Mouse (Mus musculus) myocyte (in vitro differentiated cells): ENCODE measurements at regions not wholly inside any gene's neighbourhood (a gene's known extent, or its start where the extent isn't known, plus 50 kb on each side); places are given as distances from the start of the nearest gene placed in this dataset.
"Not testable (repeated sequence)": the region's sequence is repeated elsewhere in the genome, so short reads cannot be mapped to it uniquely, and the experiment has no call there.

Source experiments
- H3K27me3 ChIP-seq: one replicate; pipeline ENCODE4 v1.6.1; 2011; ENCODE audit not compliant: control insufficient read depth, insufficient read depth, insufficient read length
- H3K36me3 ChIP-seq: one replicate; pipeline ENCODE4 v1.6.1; 2011; ENCODE audit not compliant: control insufficient read depth, insufficient read depth
- H3K4me2 ChIP-seq: one replicate; pipeline ENCODE4 v1.6.1; 2011; ENCODE audit warnings: low read depth, control low read depth
- H3K4me3 ChIP-seq: one replicate; pipeline ENCODE4 v1.5.1; 2011; ENCODE audit warnings: mild to moderate bottlenecking, control low read depth, moderate library complexity
- H3K79me2 ChIP-seq: one replicate; pipeline ENCODE4 v1.6.1; 2011; ENCODE audit not compliant: control insufficient read depth, insufficient read depth
- H3ac ChIP-seq: one replicate; pipeline ENCODE4 v1.6.1; 2011; ENCODE audit not compliant: control insufficient read depth, insufficient read length

DNA sequence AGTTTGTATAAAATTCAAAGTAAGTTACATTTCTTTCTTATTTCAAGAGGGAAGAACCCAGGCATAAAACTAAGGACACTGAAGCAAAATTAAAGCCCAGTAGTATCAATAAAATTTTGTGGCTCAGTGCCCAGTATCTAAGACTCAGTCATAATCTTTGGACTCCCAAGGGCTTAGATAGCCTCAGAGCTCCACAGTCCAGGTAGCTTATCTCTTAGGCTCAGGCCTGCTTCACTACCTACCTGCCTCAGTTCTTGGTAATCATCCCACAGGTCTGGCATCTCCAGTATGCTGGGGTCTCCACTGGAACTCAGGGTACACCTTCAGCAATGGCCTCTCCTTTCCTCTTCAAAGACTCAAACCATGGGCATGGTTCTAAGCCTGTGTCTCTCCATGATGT, 530.3 kb downstream of the Dad1 start:
- not testable (repeated sequence) for H3K27me3 ChIP-seq, H3ac ChIP-seq, H3K4me3 ChIP-seq, H3K4me2 ChIP-seq, H3K36me3 ChIP-seq, H3K79me2 ChIP-seq

DNA sequence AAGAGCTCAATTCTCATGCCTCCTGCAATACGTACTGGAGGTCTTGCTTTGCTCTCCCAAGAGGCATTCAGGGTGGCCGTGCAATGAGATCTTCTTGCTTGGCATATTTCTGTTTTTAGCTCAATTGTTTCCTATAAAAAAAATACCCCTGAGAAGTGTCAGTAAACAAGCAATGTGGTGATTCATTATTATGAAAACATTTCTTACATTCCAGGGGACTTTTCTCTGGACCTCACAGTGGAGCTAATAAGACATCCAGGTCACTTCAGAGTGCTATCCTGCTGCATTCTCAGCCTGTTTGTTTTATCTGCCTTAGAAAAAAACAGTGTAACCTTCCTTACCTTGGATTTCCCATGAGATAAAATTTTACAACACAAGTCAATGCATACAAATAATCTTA, 532.0 kb downstream of the Dad1 start:
- not testable (repeated sequence) for H3K27me3 ChIP-seq, H3K4me3 ChIP-seq, H3K4me2 ChIP-seq, H3K79me2 ChIP-seq, H3K36me3 ChIP-seq, H3ac ChIP-seq

DNA sequence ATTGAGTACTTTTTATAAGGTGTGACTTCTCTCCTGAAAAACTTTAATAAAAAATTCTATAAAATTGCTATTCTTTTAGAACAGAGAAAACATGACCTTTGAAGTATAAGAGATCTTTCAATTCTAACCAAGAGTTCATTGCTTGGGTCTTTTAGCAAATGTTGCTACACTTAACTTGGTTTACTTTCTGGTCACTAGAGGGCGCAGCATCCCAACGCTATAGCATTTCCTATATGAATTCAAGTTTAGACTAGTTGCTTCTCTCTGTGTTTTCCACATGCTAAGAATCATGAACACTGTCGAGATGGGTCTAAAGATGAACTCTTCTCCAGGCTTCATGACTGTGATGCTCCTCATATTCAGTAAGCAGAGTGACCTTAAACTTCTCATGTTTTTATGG, 544.3 kb downstream of the Dad1 start:
- H3K4me2 ChIP-seq = not testable (repeated sequence)

DNA sequence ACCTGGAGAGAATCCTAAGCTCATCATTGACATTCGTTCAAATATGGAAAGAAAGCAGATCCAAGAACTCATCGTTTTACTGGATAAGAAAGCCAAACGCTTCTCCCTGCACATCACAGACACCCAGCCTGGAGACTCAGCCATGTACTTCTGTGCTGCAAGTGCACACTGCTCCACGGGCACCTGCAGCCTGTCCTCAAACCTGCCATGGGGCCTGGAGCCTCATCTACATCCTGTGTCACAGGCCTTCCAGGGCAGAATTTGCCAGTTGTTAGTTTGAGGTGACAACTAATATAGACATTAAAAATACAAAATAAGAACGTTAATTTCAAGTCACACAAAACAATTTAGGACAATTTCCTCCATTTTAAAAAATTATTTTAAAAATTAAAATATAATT, 549.6 kb downstream of the Dad1 start:
- H3K36me3 ChIP-seq, H3K4me3 ChIP-seq, H3K27me3 ChIP-seq, H3K79me2 ChIP-seq, H3ac ChIP-seq, H3K4me2 ChIP-seq: not testable (repeated sequence)

More for the DNA sequence above, 544.3 kb downstream of the Dad1 start:
- not testable (repeated sequence) for H3K4me3 ChIP-seq, H3K79me2 ChIP-seq, H3K27me3 ChIP-seq, H3K36me3 ChIP-seq, H3ac ChIP-seq

DNA sequence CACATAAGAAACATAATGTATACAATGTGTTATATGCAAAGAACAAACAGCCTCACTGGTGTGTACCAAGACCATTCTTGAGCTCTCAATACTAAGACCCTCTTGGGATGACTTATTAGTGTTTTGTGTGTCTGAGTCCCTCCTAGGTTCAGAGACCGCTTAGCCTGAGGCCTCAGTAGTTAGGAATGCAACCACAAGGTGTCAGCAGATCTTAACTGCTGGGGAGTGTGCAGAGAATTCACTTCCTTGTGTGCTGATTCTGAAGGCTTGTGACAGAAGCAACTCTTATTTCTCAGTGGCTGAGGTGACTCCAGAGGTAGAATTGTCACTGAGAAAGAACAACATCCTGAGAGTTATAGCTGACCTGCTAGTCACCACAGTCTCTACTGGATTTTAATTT, 550.3 kb downstream of the Dad1 start:
- H3K36me3 ChIP-seq, H3K79me2 ChIP-seq, H3K27me3 ChIP-seq, H3K4me3 ChIP-seq, H3K4me2 ChIP-seq, H3ac ChIP-seq: not testable (repeated sequence)

DNA sequence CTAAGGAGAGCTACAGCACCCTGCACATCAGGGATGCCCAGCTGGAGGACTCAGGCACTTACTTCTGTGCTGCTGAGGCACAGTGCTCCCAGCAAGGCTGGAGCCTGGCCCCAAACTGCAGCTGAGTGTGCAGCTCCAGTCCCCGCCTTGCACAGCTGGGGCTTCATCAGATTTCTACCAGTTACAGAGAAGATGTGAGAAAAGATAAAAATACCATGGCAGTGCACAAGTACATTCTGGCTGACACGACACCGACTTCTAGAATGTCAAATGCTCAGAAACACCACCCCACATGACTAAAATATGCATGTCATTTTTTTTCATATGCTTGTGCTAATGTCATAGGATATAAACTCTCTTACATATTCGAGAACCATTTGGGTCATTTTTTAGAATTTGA, 569.8 kb downstream of the Dad1 start:
- not testable (repeated sequence) for H3K4me2 ChIP-seq, H3K4me3 ChIP-seq, H3K36me3 ChIP-seq, H3K79me2 ChIP-seq, H3K27me3 ChIP-seq, H3ac ChIP-seq

DNA sequence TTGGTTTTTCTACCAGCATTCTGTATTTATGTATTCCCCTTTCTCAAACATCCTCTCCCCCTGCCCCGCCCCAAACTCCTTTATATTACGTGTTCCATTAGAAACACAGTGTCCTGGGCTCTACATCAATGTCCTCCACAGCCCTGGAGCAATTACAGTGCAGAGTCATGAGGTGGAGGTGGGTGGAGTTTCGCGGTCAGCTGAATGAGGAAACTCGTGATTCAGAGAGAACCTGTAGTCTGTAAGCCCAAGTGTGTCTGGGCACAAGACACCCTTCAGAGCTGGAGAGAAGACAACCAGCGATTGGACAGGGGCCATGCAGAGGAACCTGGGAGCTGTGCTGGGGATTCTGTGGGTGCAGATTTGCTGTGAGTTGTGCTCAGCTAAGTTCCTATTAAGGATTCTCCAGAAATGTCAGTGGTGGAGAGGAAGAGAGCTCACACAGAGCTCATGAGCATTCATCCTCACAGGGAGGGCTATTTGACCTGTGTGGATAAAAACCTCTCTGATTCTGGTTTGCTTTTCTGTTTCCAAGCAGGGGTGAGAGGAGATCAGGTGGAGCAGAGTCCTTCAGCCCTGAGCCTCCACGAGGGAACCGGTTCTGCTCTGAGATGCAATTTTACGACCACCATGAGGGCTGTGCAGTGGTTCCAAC, 570.4 kb downstream of the Dad1 start:
- not testable (repeated sequence) for H3K27me3 ChIP-seq, H3K4me2 ChIP-seq, H3K4me3 ChIP-seq, H3ac ChIP-seq, H3K79me2 ChIP-seq, H3K36me3 ChIP-seq

DNA sequence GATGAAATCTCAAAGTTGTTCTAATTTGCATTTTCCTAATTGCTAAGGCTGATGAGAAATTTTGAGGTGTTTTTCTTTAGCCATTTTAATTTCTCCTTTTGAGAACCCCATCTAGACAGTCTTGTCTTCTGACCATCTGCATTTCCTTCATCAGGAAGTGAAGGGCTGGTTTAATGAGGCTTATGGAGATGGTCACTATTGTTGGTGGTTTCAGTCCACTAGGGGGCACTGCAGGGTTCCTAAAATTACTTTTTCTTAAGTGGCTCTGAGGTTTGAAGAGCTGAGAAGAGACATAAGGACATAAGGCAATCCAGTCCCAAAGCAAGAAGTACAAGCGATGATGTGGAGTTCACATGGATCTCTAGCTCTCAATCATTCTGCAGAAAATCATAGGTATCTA, 571.2 kb downstream of the Dad1 start:
- not testable (repeated sequence) for H3K79me2 ChIP-seq, H3K27me3 ChIP-seq, H3K4me2 ChIP-seq, H3K4me3 ChIP-seq, H3ac ChIP-seq, H3K36me3 ChIP-seq

DNA sequence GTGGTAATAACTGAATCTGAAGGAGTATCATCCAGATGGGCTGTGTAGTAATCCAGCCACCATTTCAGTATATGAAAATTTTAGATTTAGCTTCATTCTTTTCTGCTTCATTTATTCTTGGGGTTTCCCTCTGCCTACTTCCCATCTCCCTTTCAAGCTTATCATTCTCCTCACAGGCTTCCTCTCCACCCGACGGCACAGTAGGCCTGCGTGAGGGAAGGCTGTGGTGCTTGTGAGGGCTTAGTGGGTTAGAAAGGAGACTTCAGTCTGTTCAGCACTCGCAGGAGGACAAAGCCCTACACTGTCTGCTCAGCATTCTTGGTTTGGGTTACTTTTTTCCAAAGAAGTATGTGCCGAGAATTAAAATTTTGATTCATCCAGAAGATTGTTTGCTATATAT, 572.6 kb downstream of the Dad1 start:
- H3K27me3 ChIP-seq, H3K79me2 ChIP-seq, H3ac ChIP-seq, H3K4me3 ChIP-seq, H3K36me3 ChIP-seq, H3K4me2 ChIP-seq: not testable (repeated sequence)

DNA sequence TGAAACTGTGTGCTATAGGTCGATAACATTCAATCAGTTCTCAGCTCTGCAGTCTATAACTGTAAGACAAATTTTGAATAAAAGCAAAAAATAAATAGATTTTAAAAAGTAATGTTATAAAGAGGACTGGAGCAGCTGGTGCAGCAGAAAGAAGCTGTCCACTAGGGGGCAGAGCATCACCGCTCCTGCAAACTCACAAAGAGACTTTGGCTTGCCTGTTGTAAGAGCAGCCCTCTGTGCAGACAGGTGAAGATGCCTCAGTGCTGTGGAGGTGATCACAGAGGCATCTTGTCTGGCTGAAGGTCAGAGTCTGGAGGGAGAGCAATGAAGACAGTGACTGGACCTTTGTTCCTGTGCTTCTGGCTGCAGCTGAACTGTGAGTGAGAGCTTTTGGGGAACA, 588.2 kb downstream of the Dad1 start:
- H3K4me3 ChIP-seq, H3K79me2 ChIP-seq, H3K4me2 ChIP-seq, H3K27me3 ChIP-seq, H3K36me3 ChIP-seq, H3ac ChIP-seq: not testable (repeated sequence)

DNA sequence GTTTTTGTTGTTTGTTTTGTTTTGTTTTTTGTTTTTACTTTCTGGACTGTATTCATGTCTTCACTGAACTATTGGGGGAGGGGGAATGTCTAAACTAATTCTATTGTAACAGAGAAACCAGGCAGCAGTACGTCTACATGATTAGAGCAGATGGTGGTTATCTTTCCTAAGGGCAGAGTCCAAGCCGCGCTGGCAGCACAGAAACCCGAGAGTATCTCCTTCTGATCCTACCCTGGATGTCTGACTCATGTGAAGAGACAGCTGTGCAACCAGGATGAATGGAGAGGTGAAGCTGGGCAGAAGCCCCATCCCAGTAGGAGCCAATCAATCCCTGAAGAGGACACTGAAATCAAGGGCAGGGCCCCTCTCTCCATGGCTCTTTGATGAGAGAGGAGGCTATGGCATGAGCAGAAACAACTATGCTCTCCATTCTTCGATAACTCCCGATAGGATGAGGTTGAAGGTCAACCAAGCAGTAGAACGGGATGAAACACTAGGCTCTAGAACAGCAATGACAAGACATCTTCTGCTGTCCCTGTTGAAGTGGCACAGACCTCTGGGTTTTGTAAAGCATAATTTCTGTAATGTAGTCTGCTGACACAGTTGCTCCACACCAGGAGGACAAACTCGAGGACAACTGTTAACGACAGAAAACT, 591.1 kb downstream of the Dad1 start:
- H3K36me3 ChIP-seq, H3K4me2 ChIP-seq, H3K27me3 ChIP-seq, H3ac ChIP-seq, H3K79me2 ChIP-seq, H3K4me3 ChIP-seq: not testable (repeated sequence)

DNA sequence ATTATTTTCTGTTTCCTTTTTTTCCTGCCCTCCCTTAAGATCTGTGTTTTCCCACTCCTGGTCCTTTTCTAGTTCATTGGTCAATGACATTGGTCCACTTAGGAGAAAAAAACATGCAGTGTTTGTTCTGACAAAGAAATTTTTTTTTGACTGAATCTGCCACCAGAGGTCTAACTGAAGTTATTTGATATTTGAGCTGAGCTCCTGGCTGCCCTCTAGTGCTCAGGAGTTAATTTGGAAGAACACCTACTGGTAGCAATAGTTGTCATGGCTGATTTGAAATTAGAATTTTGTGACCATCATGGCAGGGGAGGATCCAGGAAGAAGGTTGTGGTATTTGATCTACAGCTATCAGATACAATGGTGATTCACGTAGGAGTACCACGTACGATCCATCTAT, 599.2 kb downstream of the Dad1 start:
- not testable (repeated sequence) for H3ac ChIP-seq, H3K36me3 ChIP-seq, H3K4me3 ChIP-seq, H3K4me2 ChIP-seq, H3K27me3 ChIP-seq, H3K79me2 ChIP-seq

DNA sequence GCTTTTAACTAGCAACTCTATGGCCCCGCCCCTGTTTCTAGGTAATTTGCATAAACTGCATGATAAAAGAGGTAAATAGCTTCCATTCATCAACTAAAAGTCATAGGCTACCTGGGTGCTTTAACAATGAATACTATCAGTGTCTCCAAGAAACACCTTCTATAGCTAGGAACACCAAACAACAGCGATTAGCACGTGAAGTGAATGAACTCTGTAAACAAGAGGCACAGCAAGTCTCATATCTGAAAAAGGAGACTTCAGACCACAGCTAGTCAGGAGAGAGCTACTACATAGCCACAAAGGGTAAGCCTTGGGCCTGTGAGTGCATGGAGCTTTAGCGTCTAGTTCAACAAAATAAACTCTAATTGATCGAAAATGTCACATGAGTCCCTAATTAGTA, 602.8 kb downstream of the Dad1 start:
- H3ac ChIP-seq, H3K4me2 ChIP-seq, H3K79me2 ChIP-seq, H3K27me3 ChIP-seq, H3K36me3 ChIP-seq, H3K4me3 ChIP-seq: not testable (repeated sequence)
